Mouse (Mus musculus): ENCODE data around the gene Ccnt1. TPM values are rescaled to one million over a fixed set of nuclear protein-coding genes. Genes with fewer than 3 reads are reported as not detected.

Gene Ccnt1
- polyA plus RNA-seq, 1 experiment = 9.4 TPM

- TF ChIP-seq CTCF (IDR thresholded peaks at IDR 0.05; ENCODE audit: extremely low read depth, insufficient read depth, insufficient read length, insufficient replicate concordance) = no peak
- TF ChIP-seq POLR2A (IDR thresholded peaks at IDR 0.05; ENCODE audit: low read depth, low read length) = no peak
- WGBS = 95% methylated on average over 3 of the region's 3 CpGs
- no peak overlapping the region for H3K27ac ChIP-seq (ENCODE audit: insufficient read depth, low read length)
Measured at GRCm38 (mm10) chr15:98612229-98612628, 41.5 kb upstream of the Ccnt1 start.

GRCm38 (mm10) chr15:98610131-98610633 lies 39.5 kb upstream of the Ccnt1 start:
- Histone ChIP-seq H3K27me3 (ENCODE audit: control insufficient read depth, insufficient read depth, low read length) (peaks cover 10% of the 10 kb centered on the region), H3K36me3 (ENCODE audit: control insufficient read depth, insufficient read depth, low read length) (no peaks in the 10 kb centered on the region), H3K4me3 (ENCODE audit: extremely low read depth, insufficient read depth, insufficient read length) (peak overlapping the region; percentile 61; the same call in 1 of the 2 replicates), H3K4me1 (ENCODE audit: control insufficient read depth, insufficient read depth, insufficient read length) (no peaks in the 10 kb centered on the region; the same call in 1 of the 2 replicates), H3K27ac (ENCODE audit: insufficient read depth, low read length) (no peak overlapping the region)
- 15% methylated on average over 12 of the region's 12 CpGs for WGBS
- no peak for TF ChIP-seq CTCF (IDR thresholded peaks at IDR 0.05; ENCODE audit: extremely low read depth, insufficient read depth, insufficient read length, insufficient replicate concordance)
- TF ChIP-seq POLR2A (IDR thresholded peaks at IDR 0.05; ENCODE audit: low read depth, low read length) = no peak
- DNase-seq (ENCODE audit: low read depth in 1 of 2, low spot score in 2 of 2) = no peak

More at GRCm38 (mm10) chr15:98612229-98612628, 41.5 kb upstream of the Ccnt1 start:
- peaks cover 10% of the 10 kb centered on the region for H3K27me3 ChIP-seq (ENCODE audit: control insufficient read depth, insufficient read depth, low read length)
- no peaks in the 10 kb centered on the region for H3K36me3 ChIP-seq (ENCODE audit: control insufficient read depth, insufficient read depth, low read length)
- H3K4me1 ChIP-seq (ENCODE audit: control insufficient read depth, insufficient read depth, insufficient read length) = no peaks in the 10 kb centered on the region; the same call in 1 of the 2 replicates
- no peak overlapping the region for H3K4me3 ChIP-seq (ENCODE audit: extremely low read depth, insufficient read depth, insufficient read length)
- DNase-seq (ENCODE audit: low read depth in 1 of 2, low spot score in 2 of 2) = no peak

GRCm38 (mm10) chr15:98609331-98610130 lies 38.8 kb upstream of the Ccnt1 start, which contains the start of gene Adcy6:
Adcy6 (minus strand) TSS chr15:98610076.
- 2% methylated on average over 65 of the region's 75 CpGs for WGBS
- peaks cover 10% of the 10 kb centered on the region for H3K27me3 ChIP-seq (ENCODE audit: control insufficient read depth, insufficient read depth, low read length)

GRCm38 (mm10) chr15:98608784-98609250 lies 38.1 kb upstream of the Ccnt1 start:
- TF ChIP-seq POLR2A (IDR thresholded peaks at IDR 0.05; ENCODE audit: low read depth, low read length) (no peak), CTCF (IDR thresholded peaks at IDR 0.05; ENCODE audit: extremely low read depth, insufficient read depth, insufficient read length, insufficient replicate concordance) (no peak)
- Histone ChIP-seq H3K4me3 (ENCODE audit: extremely low read depth, insufficient read depth, insufficient read length) (peak overlapping the region; percentile 61; the same call in 1 of the 2 replicates), H3K27ac (ENCODE audit: insufficient read depth, low read length) (no peak overlapping the region), H3K4me1 (ENCODE audit: control insufficient read depth, insufficient read depth, insufficient read length) (no peaks in the 10 kb centered on the region; the same call in 1 of the 2 replicates), H3K36me3 (ENCODE audit: control insufficient read depth, insufficient read depth, low read length) (no peaks in the 10 kb centered on the region), H3K27me3 (ENCODE audit: control insufficient read depth, insufficient read depth, low read length) (peaks cover 10% of the 10 kb centered on the region)
- DNase-seq (ENCODE audit: low read depth in 1 of 2, low spot score in 2 of 2) = no peak
- under 1% methylated on average over 14 of the region's 26 CpGs for WGBS

More at GRCm38 (mm10) chr15:98609331-98610130, 38.8 kb upstream of the Ccnt1 start, which contains the start of gene Adcy6:
- H3K36me3 ChIP-seq (ENCODE audit: control insufficient read depth, insufficient read depth, low read length) = no peaks in the 10 kb centered on the region
- TF ChIP-seq POLR2A (IDR thresholded peaks at IDR 0.05; ENCODE audit: low read depth, low read length) = no peak
- no peak for TF ChIP-seq CTCF (IDR thresholded peaks at IDR 0.05; ENCODE audit: extremely low read depth, insufficient read depth, insufficient read length, insufficient replicate concordance)
- peak within 1 kb of the TSS; percentile 61 for H3K4me3 ChIP-seq (ENCODE audit: extremely low read depth, insufficient read depth, insufficient read length)
- no peak within 1 kb of the TSS for H3K27ac ChIP-seq (ENCODE audit: insufficient read depth, low read length)
- H3K4me1 ChIP-seq (ENCODE audit: control insufficient read depth, insufficient read depth, insufficient read length) = no peaks in the 10 kb centered on the region; the same call in 1 of the 2 replicates
- peak in 1 of 2 experiments; percentile 30 for DNase-seq (ENCODE audit: low read depth in 1 of 2, low spot score in 2 of 2)

GRCm38 (mm10) chr15:98608058-98608783 lies 37.5 kb upstream of the Ccnt1 start:
- WGBS = 33% methylated on average over 10 of the region's 10 CpGs
- DNase-seq (ENCODE audit: low read depth in 1 of 2, low spot score in 2 of 2) = no peak
- H3K36me3 ChIP-seq (ENCODE audit: control insufficient read depth, insufficient read depth, low read length) = no peaks in the 10 kb centered on the region
- H3K27ac ChIP-seq (ENCODE audit: insufficient read depth, low read length) = 0 out of 2 replicates have a peak overlapping the region, but pooled peaks have one; percentile 8
- H3K27me3 ChIP-seq (ENCODE audit: control insufficient read depth, insufficient read depth, low read length) = peaks cover 10% of the 10 kb centered on the region
- no peak for TF ChIP-seq CTCF (IDR thresholded peaks at IDR 0.05; ENCODE audit: extremely low read depth, insufficient read depth, insufficient read length, insufficient replicate concordance)
- TF ChIP-seq POLR2A (IDR thresholded peaks at IDR 0.05; ENCODE audit: low read depth, low read length) = no peak
- H3K4me1 ChIP-seq (ENCODE audit: control insufficient read depth, insufficient read depth, insufficient read length) = no peaks in the 10 kb centered on the region; the same call in 1 of the 2 replicates
- H3K4me3 ChIP-seq (ENCODE audit: extremely low read depth, insufficient read depth, insufficient read length) = peak overlapping the region; percentile 61; the same call in 1 of the 2 replicates

- Histone ChIP-seq H3K27me3 (ENCODE audit: control insufficient read depth, insufficient read depth, low read length) (peaks cover 10% of the 10 kb centered on the region), H3K27ac (ENCODE audit: insufficient read depth, low read length) (no peak overlapping the region), H3K36me3 (ENCODE audit: control insufficient read depth, insufficient read depth, low read length) (no peaks in the 10 kb centered on the region), H3K4me1 (ENCODE audit: control insufficient read depth, insufficient read depth, insufficient read length) (no peaks in the 10 kb centered on the region; the same call in 1 of the 2 replicates), H3K4me3 (ENCODE audit: extremely low read depth, insufficient read depth, insufficient read length) (no peak overlapping the region)
- 53% methylated on average over 4 of the region's 4 CpGs for WGBS
- TF ChIP-seq POLR2A (IDR thresholded peaks at IDR 0.05; ENCODE audit: low read depth, low read length) (no peak), CTCF (IDR thresholded peaks at IDR 0.05; ENCODE audit: extremely low read depth, insufficient read depth, insufficient read length, insufficient replicate concordance) (no peak)
- no peak for DNase-seq (ENCODE audit: low read depth in 1 of 2, low spot score in 2 of 2)
Measured at GRCm38 (mm10) chr15:98607557-98607956, 36.8 kb upstream of the Ccnt1 start.
